Mouse (Mus musculus): Measurements from ENCODE around the gene Rsbn1.

Gene Rsbn1

GRCm38 (mm10) chr3:103914010-103914669 is at the start of gene Rsbn1:
Gene Rsbn1, plus strand, starts transcription at chr3:103914120.
- H3K4me1 ChIP-seq (replicated peaks; ENCODE audit: low read depth, low read length): peaks cover 25% of the 10 kb centered on the region
- H3K36me3 ChIP-seq (ENCODE audit: insufficient read depth, low read length): 0 out of 2 replicates have a peak, but pooled peaks cover 4% of the 10 kb centered on the region
- H3K27me3 ChIP-seq (ENCODE audit: insufficient read depth, low read length): no peaks in the 10 kb centered on the region
- H3K4me3 ChIP-seq (replicated peaks; ENCODE audit: low read length): peak within 1 kb of the TSS; percentile 98
- no peaks in the 10 kb centered on the region for H3K9me3 ChIP-seq (ENCODE audit: low read length)
- TF ChIP-seq POU5F1 (IDR thresholded peaks at IDR 0.05; ENCODE audit: borderline replicate concordance, low read length) (no peak), NANOG (IDR thresholded peaks at IDR 0.05; ENCODE audit: borderline replicate concordance, low read length) (0 out of 2 replicates have a peak, but pooled peaks have one; percentile 4)

- Histone ChIP-seq H3K27me3 (ENCODE audit: insufficient read depth, low read length) (no peaks in the 10 kb centered on the region), H3K4me3 (replicated peaks; ENCODE audit: low read length) (no peak overlapping the region), H3K4me1 (replicated peaks; ENCODE audit: low read depth, low read length) (no peaks in the 10 kb centered on the region), H3K9me3 (ENCODE audit: low read length) (no peaks in the 10 kb centered on the region), H3K36me3 (ENCODE audit: insufficient read depth, low read length) (no peaks in the 10 kb centered on the region)
- no peak for TF ChIP-seq POU5F1 (IDR thresholded peaks at IDR 0.05; ENCODE audit: borderline replicate concordance, low read length)
- TF ChIP-seq NANOG (IDR thresholded peaks at IDR 0.05; ENCODE audit: borderline replicate concordance, low read length): no peak
- no peak for TF ChIP-seq CTCF (conservative IDR thresholded peaks at IDR 0.05; ENCODE audit: low read length)
Observed at GRCm38 (mm10) chr3:103864200-103864599, 49.7 kb upstream of the Rsbn1 start.

GRCm38 (mm10) chr3:103867424-103867971 is 46.4 kb upstream of the Rsbn1 start:
- no peak for TF ChIP-seq NANOG (IDR thresholded peaks at IDR 0.05; ENCODE audit: borderline replicate concordance, low read length)
- TF ChIP-seq CTCF (conservative IDR thresholded peaks at IDR 0.05; ENCODE audit: low read length): no peak
- no peak for TF ChIP-seq POU5F1 (IDR thresholded peaks at IDR 0.05; ENCODE audit: borderline replicate concordance, low read length)
- Histone ChIP-seq H3K27me3 (ENCODE audit: insufficient read depth, low read length) (no peaks in the 10 kb centered on the region), H3K4me1 (replicated peaks; ENCODE audit: low read depth, low read length) (no peaks in the 10 kb centered on the region), H3K9me3 (ENCODE audit: low read length) (no peaks in the 10 kb centered on the region), H3K36me3 (ENCODE audit: insufficient read depth, low read length) (no peaks in the 10 kb centered on the region), H3K4me3 (replicated peaks; ENCODE audit: low read length) (no peak overlapping the region)

- TF ChIP-seq NANOG (IDR thresholded peaks at IDR 0.05; ENCODE audit: borderline replicate concordance, low read length) (no peak), CTCF (conservative IDR thresholded peaks at IDR 0.05; ENCODE audit: low read length) (no peak), POU5F1 (IDR thresholded peaks at IDR 0.05; ENCODE audit: borderline replicate concordance, low read length) (no peak)
Observed at GRCm38 (mm10) chr3:103868008-103868407, 45.9 kb upstream of the Rsbn1 start.

GRCm38 (mm10) chr3:103872663-103873098 is 41.2 kb upstream of the Rsbn1 start:
- TF ChIP-seq CTCF (conservative IDR thresholded peaks at IDR 0.05; ENCODE audit: low read length) (no peak), NANOG (IDR thresholded peaks at IDR 0.05; ENCODE audit: borderline replicate concordance, low read length) (no peak)
- no peak overlapping the region for H3K4me3 ChIP-seq (replicated peaks; ENCODE audit: low read length)
- H3K4me1 ChIP-seq (replicated peaks; ENCODE audit: low read depth, low read length): no peaks in the 10 kb centered on the region
- H3K27me3 ChIP-seq (ENCODE audit: insufficient read depth, low read length): 0 out of 2 replicates have a peak, but pooled peaks cover 4% of the 10 kb centered on the region
- no peaks in the 10 kb centered on the region for H3K36me3 ChIP-seq (ENCODE audit: insufficient read depth, low read length)
- H3K9me3 ChIP-seq (ENCODE audit: low read length): no peaks in the 10 kb centered on the region

More at GRCm38 (mm10) chr3:103868008-103868407, 45.9 kb upstream of the Rsbn1 start:
- Histone ChIP-seq H3K27me3 (ENCODE audit: insufficient read depth, low read length) (no peaks in the 10 kb centered on the region), H3K36me3 (ENCODE audit: insufficient read depth, low read length) (no peaks in the 10 kb centered on the region), H3K4me1 (replicated peaks; ENCODE audit: low read depth, low read length) (no peaks in the 10 kb centered on the region), H3K9me3 (ENCODE audit: low read length) (no peaks in the 10 kb centered on the region), H3K4me3 (replicated peaks; ENCODE audit: low read length) (no peak overlapping the region)

GRCm38 (mm10) chr3:103874329-103874728 is 39.6 kb upstream of the Rsbn1 start:
- no peaks in the 10 kb centered on the region for H3K9me3 ChIP-seq (ENCODE audit: low read length)
- no peak overlapping the region for H3K4me3 ChIP-seq (replicated peaks; ENCODE audit: low read length)
- TF ChIP-seq CTCF (conservative IDR thresholded peaks at IDR 0.05; ENCODE audit: low read length): no peak
- no peak for TF ChIP-seq NANOG (IDR thresholded peaks at IDR 0.05; ENCODE audit: borderline replicate concordance, low read length)
- TF ChIP-seq POU5F1 (IDR thresholded peaks at IDR 0.05; ENCODE audit: borderline replicate concordance, low read length): no peak
- H3K27me3 ChIP-seq (ENCODE audit: insufficient read depth, low read length): 0 out of 2 replicates have a peak, but pooled peaks cover 4% of the 10 kb centered on the region
- H3K36me3 ChIP-seq (ENCODE audit: insufficient read depth, low read length): no peaks in the 10 kb centered on the region
- H3K4me1 ChIP-seq (replicated peaks; ENCODE audit: low read depth, low read length): no peaks in the 10 kb centered on the region

- H3K9me3 ChIP-seq (ENCODE audit: low read length): no peaks in the 10 kb centered on the region
- TF ChIP-seq CTCF (conservative IDR thresholded peaks at IDR 0.05; ENCODE audit: low read length): no peak
- H3K4me3 ChIP-seq (replicated peaks; ENCODE audit: low read length): no peak overlapping the region
- H3K27me3 ChIP-seq (ENCODE audit: insufficient read depth, low read length): no peaks in the 10 kb centered on the region
- H3K36me3 ChIP-seq (ENCODE audit: insufficient read depth, low read length): no peaks in the 10 kb centered on the region
- H3K4me1 ChIP-seq (replicated peaks; ENCODE audit: low read depth, low read length): peaks cover 13% of the 10 kb centered on the region; the same call in 1 of the 2 replicates
Observed at GRCm38 (mm10) chr3:103885946-103886345, 28.0 kb upstream of the Rsbn1 start.

- no peaks in the 10 kb centered on the region for H3K27me3 ChIP-seq (ENCODE audit: insufficient read depth, low read length)
- no peak overlapping the region for H3K4me3 ChIP-seq (replicated peaks; ENCODE audit: low read length)
- no peaks in the 10 kb centered on the region for H3K9me3 ChIP-seq (ENCODE audit: low read length)
- TF ChIP-seq CTCF (conservative IDR thresholded peaks at IDR 0.05; ENCODE audit: low read length) (peak; percentile 53), POU5F1 (IDR thresholded peaks at IDR 0.05; ENCODE audit: borderline replicate concordance, low read length) (no peak), NANOG (IDR thresholded peaks at IDR 0.05; ENCODE audit: borderline replicate concordance, low read length) (no peak)
- H3K36me3 ChIP-seq (ENCODE audit: insufficient read depth, low read length): no peaks in the 10 kb centered on the region
- peaks cover 12% of the 10 kb centered on the region; the same call in 1 of the 2 replicates for H3K4me1 ChIP-seq (replicated peaks; ENCODE audit: low read depth, low read length)
Observed at GRCm38 (mm10) chr3:103887581-103887980, 26.3 kb upstream of the Rsbn1 start.

All from E14TG2a.4 (cell line).